Mouse (Mus musculus): ENCODE data around the gene Tmc3. TPM values are rescaled to one million over a fixed set of nuclear protein-coding genes. Genes with fewer than 3 reads are reported as not detected.
A peak's percentile ranks its signal among the peaks of the same experiment; 100 is the strongest.

Tmc3 gene
- total and polyA plus RNA-seq, 3 experiments: not detected

DNA sequence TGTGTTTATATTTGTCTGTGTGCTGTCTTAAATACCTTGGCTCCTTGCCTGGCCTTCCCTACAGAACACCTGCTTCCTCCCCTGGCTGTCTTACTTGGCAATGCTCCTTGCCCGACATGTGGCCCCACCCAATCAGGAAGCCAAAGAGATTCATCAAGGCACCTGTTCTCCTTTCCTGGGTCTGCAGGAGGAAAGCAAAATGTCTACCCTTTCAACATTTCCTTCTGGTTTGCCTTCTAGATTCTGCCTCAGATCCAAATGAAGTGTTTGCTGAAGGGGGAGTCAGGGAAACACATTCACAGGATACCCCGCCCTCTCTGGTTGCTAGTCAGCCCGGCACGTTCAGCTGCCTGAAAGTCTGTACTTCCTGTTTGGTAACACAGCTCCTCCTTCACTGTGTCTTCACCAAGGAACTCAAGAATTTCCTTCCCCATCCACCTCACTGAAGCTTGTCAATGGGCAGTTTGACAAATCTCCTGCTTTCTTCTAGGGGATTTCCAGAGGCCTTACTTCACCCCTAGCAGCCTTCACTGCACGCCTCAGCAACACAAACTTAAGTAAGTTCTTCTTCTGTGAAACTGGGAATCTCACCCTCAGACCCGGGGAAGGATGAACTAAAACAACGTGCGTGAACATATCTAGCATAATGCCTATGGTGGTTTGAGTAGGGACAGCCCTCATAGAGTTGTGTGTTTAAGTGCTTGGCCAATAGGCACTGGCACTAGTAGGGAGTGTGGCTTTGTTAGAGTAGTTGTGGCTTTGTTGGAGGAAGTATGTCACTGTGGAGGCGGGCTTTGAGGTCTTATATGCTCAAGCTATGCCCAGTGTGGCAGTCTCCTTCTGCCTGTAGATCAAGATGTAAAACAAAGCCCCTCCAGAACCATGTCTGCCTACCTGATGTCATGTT lies 74.7 kb downstream of the Tmc3 start:
- Histone ChIP-seq H3K4me3 (ENCODE audit: control insufficient read depth in 1 of 2, insufficient read depth in 1 of 2, low read depth in 2 of 2, low read length in 2 of 2) (peak overlapping the region; percentile 19 to 39; a peak in 2 of 4 replicates), H3K4me1 (ENCODE audit: control insufficient read depth in 1 of 2, insufficient read depth in 2 of 2, low read length in 2 of 2) (no peaks in the 10 kb centered on the region), H3K27ac (ENCODE audit: control insufficient read depth, low read depth, low read length) (no peak overlapping the region), H3K27me3 (ENCODE audit: control insufficient read depth in 1 of 2, insufficient read depth in 2 of 2, low read length in 2 of 2) (no peaks in the 10 kb centered on the region), H3K9ac (ENCODE audit: control insufficient read depth, low read depth, low read length, poor library complexity, severe bottlenecking) (no peak overlapping the region), H3K79me2 (ENCODE audit: control insufficient read depth, insufficient read depth, low read length, poor library complexity) (no peaks in the 10 kb centered on the region), H3K36me3 (ENCODE audit: control insufficient read depth in 1 of 2, insufficient read depth in 2 of 2, low read length in 2 of 2) (no peaks in the 10 kb centered on the region), H3K9me3 (replicated peaks; ENCODE audit: insufficient read depth, low read length) (no peaks in the 10 kb centered on the region)
- TF ChIP-seq ZMIZ1 (IDR thresholded peaks at IDR 0.05; ENCODE audit: low read depth, low read length) (no peak), POLR2AphosphoS5 (IDR thresholded peaks at IDR 0.05; ENCODE audit: borderline replicate concordance, low read depth, low read length) (no peak), MYB (IDR thresholded peaks at IDR 0.05; ENCODE audit: low read depth, low read length) (no peak), MXI1 (IDR thresholded peaks at IDR 0.05; ENCODE audit: low read depth, low read length) (no peak), CHD2 (IDR thresholded peaks at IDR 0.05; ENCODE audit: low read length) (no peak), ZNF384 (IDR thresholded peaks at IDR 0.05; ENCODE audit: low read depth, low read length) (no peak), NELFE (IDR thresholded peaks at IDR 0.05; ENCODE audit: low read depth, low read length) (no peak), MAX (IDR thresholded peaks at IDR 0.05; ENCODE audit: low read length) (no peak), KAT2A (conservative IDR thresholded peaks at IDR 0.05; ENCODE audit: low read depth, low read length) (no peak), RCOR1 (IDR thresholded peaks at IDR 0.05; ENCODE audit: low read depth, low read length) (no peak)
- peak; percentile 29 for DNase-seq (ENCODE audit: low read depth, low spot score)

DNA sequence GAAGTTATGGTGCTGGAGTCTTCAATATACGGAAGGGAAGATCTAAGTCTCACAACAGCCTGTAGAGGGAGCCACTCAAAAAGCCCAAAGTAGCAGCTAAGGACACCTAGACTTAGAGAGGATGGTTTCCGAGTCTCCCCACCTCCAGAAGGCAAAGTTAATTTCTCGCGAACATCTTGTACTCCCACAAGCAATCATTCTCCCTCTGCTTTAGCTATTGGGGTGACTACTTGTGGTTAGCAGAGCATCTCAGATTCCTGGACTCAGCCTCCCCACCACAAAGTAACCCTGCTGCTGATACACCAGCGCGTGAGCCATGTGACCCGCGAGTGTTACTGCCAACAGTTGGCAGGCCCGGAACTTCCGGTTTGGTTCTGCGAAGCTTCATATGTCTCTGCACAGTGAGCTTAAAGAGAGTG lies 75.6 kb downstream of the Tmc3 start:
- no peak for DNase-seq (ENCODE audit: low read depth, low spot score)

More for the DNA sequence above, 75.6 kb downstream of the Tmc3 start:
- H3K36me3 ChIP-seq (ENCODE audit: control insufficient read depth in 1 of 2, insufficient read depth in 2 of 2, low read length in 2 of 2): no peaks in the 10 kb centered on the region
- no peak overlapping the region for H3K27ac ChIP-seq (ENCODE audit: control insufficient read depth, low read depth, low read length)
- TF ChIP-seq CHD2 (IDR thresholded peaks at IDR 0.05; ENCODE audit: low read length): no peak
- TF ChIP-seq POLR2AphosphoS5 (IDR thresholded peaks at IDR 0.05; ENCODE audit: borderline replicate concordance, low read depth, low read length): no peak
- no peak for TF ChIP-seq NELFE (IDR thresholded peaks at IDR 0.05; ENCODE audit: low read depth, low read length)
- TF ChIP-seq TBP (IDR thresholded peaks at IDR 0.05; ENCODE audit: low read depth, low read length): no peak
- TF ChIP-seq UBTF (IDR thresholded peaks at IDR 0.05; ENCODE audit: borderline replicate concordance, insufficient read depth, low read depth, low read length): no peak
- TF ChIP-seq POLR2AphosphoS2 (IDR thresholded peaks at IDR 0.05; ENCODE audit: low read length): no peak
- TF ChIP-seq MAX (IDR thresholded peaks at IDR 0.05; ENCODE audit: low read length): no peak
- TF ChIP-seq ZC3H11A (IDR thresholded peaks at IDR 0.05; ENCODE audit: low read depth, low read length): no peak
- TF ChIP-seq TCF12 (IDR thresholded peaks at IDR 0.05; ENCODE audit: low read depth, low read length): no peak
- TF ChIP-seq EP300 (IDR thresholded peaks at IDR 0.05; ENCODE audit: low read depth in 1 of 2, low read length in 2 of 2): no peak
- TF ChIP-seq HCFC1 (IDR thresholded peaks at IDR 0.05; ENCODE audit: low read depth, low read length): no peak
- no peak for TF ChIP-seq TAL1 (IDR thresholded peaks at IDR 0.05; ENCODE audit: low read length)
- no peak for TF ChIP-seq CHD1 (IDR thresholded peaks at IDR 0.05; ENCODE audit: low read depth, low read length)
- TF ChIP-seq USF1 (IDR thresholded peaks at IDR 0.05; ENCODE audit: low read depth, low read length): no peak
- no peak for TF ChIP-seq MXI1 (IDR thresholded peaks at IDR 0.05; ENCODE audit: low read depth, low read length)
- TF ChIP-seq RAD21 (IDR thresholded peaks at IDR 0.05; ENCODE audit: low read depth, low read length): no peak
- TF ChIP-seq MAFK (IDR thresholded peaks at IDR 0.05; ENCODE audit: borderline replicate concordance, low read depth, low read length): no peak
- no peak for TF ChIP-seq JUND (IDR thresholded peaks at IDR 0.05; ENCODE audit: low read depth, low read length)
- TF ChIP-seq GATA1 (IDR thresholded peaks at IDR 0.05; ENCODE audit: low read depth, low read length): no peak
- no peak overlapping the region for H3K9ac ChIP-seq (ENCODE audit: control insufficient read depth, low read depth, low read length, poor library complexity, severe bottlenecking)
- no peaks in the 10 kb centered on the region; a peak in 1 of 4 replicates for H3K27me3 ChIP-seq (ENCODE audit: control insufficient read depth in 1 of 2, insufficient read depth in 2 of 2, low read length in 2 of 2)
- H3K4me1 ChIP-seq (ENCODE audit: control insufficient read depth in 1 of 2, insufficient read depth in 2 of 2, low read length in 2 of 2): no peaks in the 10 kb centered on the region
- no peak overlapping the region for H3K4me3 ChIP-seq (ENCODE audit: control insufficient read depth in 1 of 2, insufficient read depth in 1 of 2, low read depth in 2 of 2, low read length in 2 of 2)
- H3K9me3 ChIP-seq (replicated peaks; ENCODE audit: insufficient read depth, low read length): no peaks in the 10 kb centered on the region
- H3K79me2 ChIP-seq (ENCODE audit: control insufficient read depth, insufficient read depth, low read length, poor library complexity): no peaks in the 10 kb centered on the region

Data from MEL (cell line).